Mouse (Mus musculus) heart, adult 18-20 months (tissue): ENCODE results near the gene Gm21310. TPM values are rescaled to one million over a fixed set of nuclear protein-coding genes. Genes with fewer than 3 reads are reported as not detected.
"Not testable (repeated sequence)": the region's sequence is repeated elsewhere in the genome, so short reads cannot be mapped to it uniquely, and the experiment has no call there.

ENCODE experiments used
- DNase-seq, 2 experiments: peaks; one replicate each; pipeline ENCODE4 v3.0.0; 2021 to 2022; ENCODE audit warnings: mixed read lengths in 1 of 2
- long read RNA-seq, 2 experiments: library from polyadenylated mRNA; stranded (forward); transcript quantifications; one replicate each; pipeline ENCODE4 v2.0.0; 2021
- total RNA-seq, 2 experiments: library from RNA; stranded (reverse); gene quantifications; 2 replicates each; pipeline ENCODE4 v1.2.3; 2021

Gm21310 gene
- not detected for total RNA-seq
- long read RNA-seq, experiment 1: 0 reads
- long read RNA-seq, experiment 2: 0 reads

DNA sequence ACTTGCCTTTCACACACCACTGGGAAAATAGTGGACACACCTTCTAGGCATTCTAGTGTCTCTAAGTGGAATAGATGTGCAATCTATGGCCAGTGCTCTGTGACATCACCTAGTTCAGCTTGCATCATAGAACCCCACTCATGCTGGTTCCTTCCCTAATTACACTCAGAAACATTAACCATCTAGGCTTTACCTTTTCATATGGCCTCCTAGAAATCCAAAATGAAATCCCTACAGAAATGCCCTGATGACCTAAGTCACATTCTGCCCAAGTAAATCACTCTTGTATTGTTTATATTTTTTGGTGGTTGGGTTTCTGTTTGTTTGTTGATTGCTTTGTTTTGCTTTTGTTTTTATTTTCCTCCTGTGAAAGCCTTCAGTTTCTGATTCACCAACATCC lies at the start of gene Gm21310:
TSS of gene Gm21310 (minus strand) at position 101 of the 400 bp plus-strand sequence.
- DNase-seq: not testable (repeated sequence)

Other genes starting within 250 kb of the Gm21310 start
- gene Gm20834, start 177.4 kb upstream of the Gm21310 start, total RNA-seq: not detected